Mouse (Mus musculus): ENCODE results near the gene Agbl5.

GRCm38 (mm10) chr5:30931378-30931777, 42.9 kb downstream of the Agbl5 start:
- TF ChIP-seq CTCF (IDR thresholded peaks at IDR 0.05; ENCODE audit: insufficient read depth, low read length) = no peak
- TF ChIP-seq POLR2A (IDR thresholded peaks at IDR 0.05; ENCODE audit: borderline replicate concordance, extremely low read depth, low read depth, low read length) = no peak
